Mouse (Mus musculus): ENCODE measurements around the gene Plcb1.

- TF ChIP-seq POLR2A (IDR thresholded peaks at IDR 0.05; ENCODE audit: insufficient read depth, low read depth, low read length): no peak
- no peak for TF ChIP-seq CTCF (IDR thresholded peaks at IDR 0.05)
- TF ChIP-seq EP300 (IDR thresholded peaks at IDR 0.05; ENCODE audit: insufficient read depth, low read depth, low read length): no peak
Measured at GRCm38 (mm10) chr2:134817058-134817840, 31.4 kb downstream of the Plcb1 start.
